In the genomic region with DNA sequence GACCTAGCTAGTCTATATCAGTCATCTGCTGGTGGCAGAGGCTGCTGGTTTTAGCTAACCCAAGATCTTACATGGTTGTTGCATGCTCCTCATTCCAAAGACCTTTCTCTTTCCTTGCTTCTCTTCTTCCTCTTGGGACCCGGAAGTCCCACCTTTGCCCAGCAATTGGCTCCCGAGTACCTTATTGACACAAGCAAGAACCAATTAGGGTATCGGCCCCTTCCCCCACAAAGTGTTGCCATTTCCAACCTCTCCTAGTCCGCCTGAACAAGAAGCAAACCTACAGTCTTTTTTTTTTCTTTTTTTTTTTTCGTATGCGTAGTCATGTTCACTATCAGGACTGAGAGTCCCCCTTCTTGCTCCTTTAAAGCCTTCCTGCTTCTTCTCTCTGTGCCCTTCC, we compare ENCODE assay signal across 27 mouse cellular contexts.
A peak's percentile ranks its signal among the peaks of the same experiment; 100 is the strongest.
DNase-seq lines count a peak whose midpoint lies in the region; ATAC-seq and TF ChIP-seq lines count a peak whose summit lies in the region.
"Had no signal": no experiment of that assay in that cellular context is flagged by ENCODE, and none has a peak within 500 bp of the region (broad histone marks: within the 10 kb centered on the region; RNA-seq: fewer than 3 reads in every experiment).

No protein-coding gene starts in this region.

- no peak for ATAC-seq in midbrain, embryonic 13.5 days
- no peak for ATAC-seq in midbrain, embryonic 14.5 days (ENCODE audit: low FRiP score, low TSS enrichment)
- ATAC-seq in hindbrain, embryonic 14.5 days (ENCODE audit: low FRiP score): no peak
- ATAC-seq in liver, embryonic 11.5 days (replicated peaks; ENCODE audit: low FRiP score): no peak
- ATAC-seq: forebrain, embryonic 13.5 days; intestine, embryonic 16.5 days had no signal

- intact Hi-C loops in heart, postnatal 36 days (cut with DNase I): no loop called here

- H3K36me3 ChIP-seq in midbrain, embryonic 13.5 days: no peaks in the 10 kb centered on the region
- no peaks in the 10 kb centered on the region for H3K36me3 ChIP-seq in midbrain, embryonic 14.5 days (ENCODE audit: control insufficient read depth, insufficient read depth, low read length)
- H3K36me3 ChIP-seq in E14TG2a.4 (ENCODE audit: insufficient read depth, low read length) (no peaks in the 10 kb centered on the region), ES-E14 (ENCODE audit: control insufficient read depth, insufficient read depth, low read length, poor library complexity, severe bottlenecking) (no peaks in the 10 kb centered on the region)
- no peaks in the 10 kb centered on the region for H3K36me3 ChIP-seq in hindbrain, embryonic 14.5 days (replicated peaks; ENCODE audit: control insufficient read depth, insufficient read depth)
- no peaks in the 10 kb centered on the region for H3K36me3 ChIP-seq in liver, embryonic 11.5 days (ENCODE audit: control insufficient read depth, insufficient read depth, low read length)
- H3K36me3 ChIP-seq: embryonic facial prominence, embryonic 10.5 days; embryonic facial prominence, embryonic 15.5 days; limb, embryonic 10.5 days; limb, embryonic 15.5 days had no signal

- H3K27me3 ChIP-seq in midbrain, embryonic 13.5 days: no peaks in the 10 kb centered on the region
- H3K27me3 ChIP-seq in midbrain, embryonic 14.5 days (ENCODE audit: control insufficient read depth, insufficient read depth, low read length): no peaks in the 10 kb centered on the region
- no peaks in the 10 kb centered on the region for H3K27me3 ChIP-seq in E14TG2a.4 (ENCODE audit: insufficient read depth, low read length)
- no peaks in the 10 kb centered on the region for H3K27me3 ChIP-seq in hindbrain, embryonic 14.5 days (ENCODE audit: control insufficient read depth, insufficient read depth, low read length)
- no peaks in the 10 kb centered on the region for H3K27me3 ChIP-seq in liver, embryonic 11.5 days (replicated peaks; ENCODE audit: control insufficient read depth, insufficient read depth, low read length)
- H3K27me3 ChIP-seq: CH12.LX; embryonic facial prominence, embryonic 15.5 days; forebrain, embryonic 13.5 days; limb, embryonic 15.5 days had no signal

- no peak for DNase-seq in midbrain, embryonic 14.5 days
- DNase-seq in ES-E14 (ENCODE audit: low read depth, low spot score): peak; percentile 25
- no peak for DNase-seq in hindbrain, embryonic 14.5 days (ENCODE audit: low spot score)
- DNase-seq in heart, postnatal 36 days: no peak
- no peak for DNase-seq in liver, embryonic 11.5 days (ENCODE audit: low spot score)
- DNase-seq: adrenal gland, postnatal 10 days; cerebellum, adult 8-10 months; cerebellum, postnatal 25 days; gastrocnemius, postnatal 10 days; heart, postnatal 14 days; kidney, adult 8-10 months; lung, adult 2 months; lung, postnatal 14 days; right cerebral cortex, postnatal 4 days; thymus, postnatal 14 days had no signal

- no peaks in the 10 kb centered on the region for H3K9me3 ChIP-seq in midbrain, embryonic 13.5 days
- no peaks in the 10 kb centered on the region for H3K9me3 ChIP-seq in midbrain, embryonic 14.5 days (ENCODE audit: control insufficient read depth, low read length)
- no peaks in the 10 kb centered on the region for H3K9me3 ChIP-seq in E14TG2a.4 (ENCODE audit: low read length)
- H3K9me3 ChIP-seq in ES-E14 (ENCODE audit: control insufficient read depth, insufficient read depth, low read depth, low read length): no peaks in the 10 kb centered on the region
- H3K9me3 ChIP-seq in hindbrain, embryonic 14.5 days (ENCODE audit: control insufficient read depth, low read length): no peaks in the 10 kb centered on the region
- H3K9me3 ChIP-seq in liver, embryonic 11.5 days (ENCODE audit: control insufficient read depth, low read length): no peaks in the 10 kb centered on the region
- H3K9me3 ChIP-seq: embryonic facial prominence, embryonic 10.5 days; embryonic facial prominence, embryonic 15.5 days; forebrain, embryonic 13.5 days; limb, embryonic 10.5 days; limb, embryonic 15.5 days had no signal

- peak overlapping the region; percentile 6 for H3K27ac ChIP-seq in midbrain, embryonic 13.5 days
- no peak overlapping the region for H3K27ac ChIP-seq in midbrain, embryonic 14.5 days (replicated peaks; ENCODE audit: low read depth, low read length)
- H3K27ac ChIP-seq in ES-E14 (ENCODE audit: insufficient read depth, low read depth, low read length, poor library complexity, severe bottlenecking): no peak overlapping the region; the same call in 1 of the 2 replicates
- 0 out of 2 replicates have a peak overlapping the region, but pooled peaks have one; percentile 14 for H3K27ac ChIP-seq in hindbrain, embryonic 14.5 days
- no peak overlapping the region for H3K27ac ChIP-seq in liver, embryonic 11.5 days (ENCODE audit: low read depth, low read length)
- H3K27ac ChIP-seq: embryonic facial prominence, embryonic 10.5 days; embryonic facial prominence, embryonic 15.5 days; forebrain, embryonic 13.5 days; kidney, postnatal 0 days; limb, embryonic 10.5 days; limb, embryonic 15.5 days; liver, embryonic 14.5 days; stomach, postnatal 0 days had no signal

- in situ Hi-C loops in ES-E14 (cut with MboI; ENCODE audit: low sequenced_read_pairs in 2 of 2, unreplicated experiment in 2 of 2): no loop called here

- 82% methylated on average over 6 of the region's 6 CpGs for WGBS in midbrain, embryonic 13.5 days
- 83% methylated on average over 6 of the region's 6 CpGs for WGBS in midbrain, embryonic 14.5 days
- 83% methylated on average over 6 of the region's 6 CpGs for WGBS in hindbrain, embryonic 14.5 days
- 83% methylated on average over 6 of the region's 6 CpGs for WGBS in liver, embryonic 11.5 days

- no peak for TF ChIP-seq CTCF in E14TG2a.4 (conservative IDR thresholded peaks at IDR 0.05; ENCODE audit: low read length)

- H3K4me2 ChIP-seq in midbrain, embryonic 13.5 days (replicated peaks): no peak overlapping the region
- no peak overlapping the region for H3K4me2 ChIP-seq in midbrain, embryonic 14.5 days (ENCODE audit: low read length)
- H3K4me2 ChIP-seq in hindbrain, embryonic 14.5 days (replicated peaks): no peak overlapping the region
- no peak overlapping the region for H3K4me2 ChIP-seq in liver, embryonic 11.5 days
- H3K4me2 ChIP-seq: embryonic facial prominence, embryonic 15.5 days; forebrain, embryonic 13.5 days; limb, embryonic 15.5 days had no signal

- no peak overlapping the region for H3K9ac ChIP-seq in midbrain, embryonic 13.5 days (replicated peaks)
- no peak overlapping the region for H3K9ac ChIP-seq in midbrain, embryonic 14.5 days (replicated peaks; ENCODE audit: low read length)
- peak overlapping the region; percentile 51; the same call in 1 of the 2 replicates for H3K9ac ChIP-seq in ES-E14 (ENCODE audit: insufficient read depth, low read depth, low read length, poor library complexity, severe bottlenecking)
- no peak overlapping the region for H3K9ac ChIP-seq in hindbrain, embryonic 14.5 days
- no peak overlapping the region for H3K9ac ChIP-seq in liver, embryonic 11.5 days (ENCODE audit: low read depth, low read length)
- H3K9ac ChIP-seq: embryonic facial prominence, embryonic 15.5 days; forebrain, embryonic 13.5 days; limb, embryonic 15.5 days; liver, embryonic 14.5 days had no signal

- peaks cover 31% of the 10 kb centered on the region for H3K4me1 ChIP-seq in midbrain, embryonic 13.5 days (replicated peaks)
- H3K4me1 ChIP-seq in midbrain, embryonic 14.5 days (ENCODE audit: control insufficient read depth, insufficient read depth, low read length): peaks cover 11% of the 10 kb centered on the region
- H3K4me1 ChIP-seq in E14TG2a.4 (replicated peaks; ENCODE audit: low read depth, low read length) (peaks cover 12% of the 10 kb centered on the region), ES-E14 (ENCODE audit: control insufficient read depth in 2 of 2, insufficient read depth in 2 of 2, low read length in 2 of 2, poor library complexity in 1 of 2) (peaks cover 0 to 2% of the 10 kb centered on the region in 2 experiments; a peak in 1 of 4 replicates)
- H3K4me1 ChIP-seq in hindbrain, embryonic 14.5 days (replicated peaks; ENCODE audit: control insufficient read depth, insufficient read depth, low read length): 0 out of 2 replicates have a peak, but pooled peaks cover 3% of the 10 kb centered on the region
- H3K4me1 ChIP-seq in liver, embryonic 11.5 days (replicated peaks; ENCODE audit: control insufficient read depth, insufficient read depth, low read length): no peaks in the 10 kb centered on the region
- H3K4me1 ChIP-seq: embryonic facial prominence, embryonic 15.5 days; limb, embryonic 15.5 days had no signal

- no peak overlapping the region for H3K4me3 ChIP-seq in midbrain, embryonic 13.5 days (replicated peaks)
- no peak overlapping the region for H3K4me3 ChIP-seq in midbrain, embryonic 14.5 days (replicated peaks; ENCODE audit: low read depth, low read length)
- peak overlapping the region; percentile 80 for H3K4me3 ChIP-seq in E14TG2a.4 (replicated peaks; ENCODE audit: low read length)
- H3K4me3 ChIP-seq in ES-E14 (ENCODE audit: insufficient read depth in 1 of 2, low read depth in 1 of 2, low read length in 2 of 2, poor library complexity in 1 of 2, severe bottlenecking in 1 of 2): peak overlapping the region; percentile 68 to 90
- no peak overlapping the region for H3K4me3 ChIP-seq in hindbrain, embryonic 14.5 days (replicated peaks; ENCODE audit: low read length)
- H3K4me3 ChIP-seq in liver, embryonic 11.5 days (ENCODE audit: low read depth, low read length): no peak overlapping the region
- H3K4me3 ChIP-seq: embryonic facial prominence, embryonic 10.5 days; embryonic facial prominence, embryonic 15.5 days; forebrain, embryonic 13.5 days; limb, embryonic 10.5 days; limb, embryonic 15.5 days had no signal

TF ChIP-seq in ES-E14, 5 proteins besides CTCF, POLR2A, EP300 and RAD21:
- TF ChIP-seq HCFC1 (IDR thresholded peaks at IDR 0.05; ENCODE audit: borderline replicate concordance, insufficient read depth, low read length): no peak
- no peak for TF ChIP-seq ZC3H11A (IDR thresholded peaks at IDR 0.05; ENCODE audit: borderline replicate concordance, low read depth, low read length)
- TF ChIP-seq CHD2 (IDR thresholded peaks at IDR 0.05; ENCODE audit: low read depth, low read length): peak; percentile 92
- 0 out of 2 replicates have a peak, but pooled peaks have one; percentile 14 for TF ChIP-seq ZNF384 (IDR thresholded peaks at IDR 0.05; ENCODE audit: low read depth, low read length)
- no peak for TF ChIP-seq MAFK (IDR thresholded peaks at IDR 0.05; ENCODE audit: insufficient read depth, low read depth, low read length)

Comparison
In these comparisons a context has a peak if more than half of its experiments do, and no peak if none do; other contexts are left out.
1. H3K27ac ChIP-seq: peak in midbrain, embryonic 13.5 days (single experiment) and hindbrain, embryonic 14.5 days (single experiment); none in midbrain, embryonic 14.5 days (single experiment), ES-E14 (single experiment) and liver, embryonic 11.5 days (single experiment).
2. H3K4me3 ChIP-seq: peak in E14TG2a.4 (single experiment) and ES-E14 (2 of 2); none in midbrain, embryonic 13.5 days (single experiment), midbrain, embryonic 14.5 days (single experiment), hindbrain, embryonic 14.5 days (single experiment) and liver, embryonic 11.5 days (single experiment).